Comparison of ENCODE assay signal across 8 mouse cellular contexts in the genomic region with DNA sequence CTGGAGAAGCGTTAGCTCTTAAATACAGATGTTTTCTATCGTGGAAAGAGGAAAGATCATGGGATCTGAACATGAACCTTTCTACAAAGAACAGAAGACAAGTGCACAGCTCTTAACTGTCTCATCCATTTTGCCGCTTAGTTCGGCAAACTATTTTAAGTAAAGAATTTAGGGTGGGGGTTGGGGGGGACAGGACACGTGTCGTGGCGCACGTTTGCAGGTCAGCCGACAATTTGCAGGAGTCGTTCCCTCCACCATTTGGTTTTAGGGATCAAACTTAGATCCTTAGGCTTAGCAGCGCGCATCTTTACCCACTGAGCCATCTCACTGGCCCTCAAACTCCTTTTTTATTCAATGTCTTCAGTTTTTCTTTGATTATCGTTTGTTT. TPM values are rescaled to one million over a fixed set of nuclear protein-coding genes. Genes with fewer than 3 reads are reported as not detected.
DNase-seq lines count a peak whose midpoint lies in the region; ATAC-seq and TF ChIP-seq lines count a peak whose summit lies in the region.

No protein-coding gene starts in this region.

- no peak for DNase-seq in lung, postnatal 4 days
- no peak for DNase-seq in cerebellum, postnatal 14 days
- no peak for DNase-seq in urinary bladder, postnatal 25 days (ENCODE audit: low spot score)
- no peak for DNase-seq in urinary bladder, postnatal 14 days (ENCODE audit: low spot score)

- peaks cover 41% of the 10 kb centered on the region for H3K4me1 ChIP-seq in lung, embryonic 16.5 days (replicated peaks; ENCODE audit: control insufficient read depth, insufficient read depth, low read length)
- H3K4me1 ChIP-seq in embryonic fibroblast, embryonic 13.5 days (ENCODE audit: control insufficient read depth, insufficient read depth, low read length): no peaks in the 10 kb centered on the region; the same call in none of the 2 replicates
- H3K4me1 ChIP-seq in intestine, embryonic 16.5 days (ENCODE audit: control insufficient read depth, insufficient read depth, low read length): peaks cover 34% of the 10 kb centered on the region
- H3K4me1 ChIP-seq in neural tube, embryonic 14.5 days (ENCODE audit: control insufficient read depth, insufficient read depth, low read length): peaks cover 35% of the 10 kb centered on the region

- H3K4me3 ChIP-seq in lung, embryonic 16.5 days (ENCODE audit: low read length): peak overlapping the region; percentile 90
- peak overlapping the region; percentile 63 for H3K4me3 ChIP-seq in embryonic fibroblast, embryonic 13.5 days (ENCODE audit: insufficient read depth, low read length)
- peak overlapping the region; percentile 88 for H3K4me3 ChIP-seq in intestine, embryonic 16.5 days (ENCODE audit: low read length)
- peak overlapping the region; percentile 80 for H3K4me3 ChIP-seq in neural tube, embryonic 14.5 days (ENCODE audit: low read depth, low read length)

- no peak for TF ChIP-seq CTCF in embryonic fibroblast, embryonic 13.5 days (IDR thresholded peaks at IDR 0.05; ENCODE audit: borderline replicate concordance, insufficient read depth, low read length)

- peak overlapping the region; percentile 87 for H3K4me2 ChIP-seq in lung, embryonic 16.5 days (ENCODE audit: low read depth, low read length)
- H3K4me2 ChIP-seq in intestine, embryonic 16.5 days (ENCODE audit: low read depth, low read length): peak overlapping the region; percentile 86
- H3K4me2 ChIP-seq in neural tube, embryonic 14.5 days (ENCODE audit: low read depth, low read length): peak overlapping the region; percentile 67

- ATAC-seq in lung, embryonic 16.5 days (ENCODE audit: low read depth): 0 out of 2 replicates have a peak, but pooled peaks have one; percentile 1
- ATAC-seq in intestine, embryonic 16.5 days: no peak
- ATAC-seq in neural tube, embryonic 14.5 days (ENCODE audit: low read depth): no peak

- no peak for TF ChIP-seq POLR2A in embryonic fibroblast, embryonic 13.5 days (IDR thresholded peaks at IDR 0.05; ENCODE audit: low read depth, low read length)

- H3K9ac ChIP-seq in lung, embryonic 16.5 days (ENCODE audit: low read length): peak overlapping the region; percentile 96
- peak overlapping the region; percentile 94 for H3K9ac ChIP-seq in intestine, embryonic 16.5 days (ENCODE audit: low read depth, low read length)
- peak overlapping the region; percentile 93; the same call in 1 of the 2 replicates for H3K9ac ChIP-seq in neural tube, embryonic 14.5 days (replicated peaks; ENCODE audit: low read depth, low read length)

- no peaks in the 10 kb centered on the region for H3K27me3 ChIP-seq in lung, embryonic 16.5 days (ENCODE audit: control insufficient read depth, insufficient read depth, low read depth, low read length)
- no peaks in the 10 kb centered on the region for H3K27me3 ChIP-seq in intestine, embryonic 16.5 days (replicated peaks; ENCODE audit: control insufficient read depth, insufficient read depth, low read length)
- no peaks in the 10 kb centered on the region for H3K27me3 ChIP-seq in neural tube, embryonic 14.5 days (ENCODE audit: control insufficient read depth, insufficient read depth, low read length)

- H3K27ac ChIP-seq in lung, embryonic 16.5 days (ENCODE audit: low read length): peak overlapping the region; percentile 99
- peak overlapping the region; percentile 75 for H3K27ac ChIP-seq in embryonic fibroblast, embryonic 13.5 days (ENCODE audit: insufficient read depth, low read length)
- peak overlapping the region; percentile 99 for H3K27ac ChIP-seq in intestine, embryonic 16.5 days (ENCODE audit: low read length)
- H3K27ac ChIP-seq in neural tube, embryonic 14.5 days (ENCODE audit: low read depth, low read length): peak overlapping the region; percentile 99

- H3K36me3 ChIP-seq in lung, embryonic 16.5 days (ENCODE audit: control insufficient read depth, insufficient read depth, low read length): no peaks in the 10 kb centered on the region
- no peaks in the 10 kb centered on the region for H3K36me3 ChIP-seq in intestine, embryonic 16.5 days (ENCODE audit: control insufficient read depth, insufficient read depth, low read length)
- H3K36me3 ChIP-seq in neural tube, embryonic 14.5 days (ENCODE audit: control insufficient read depth, insufficient read depth, low read length): no peaks in the 10 kb centered on the region

- H3K9me3 ChIP-seq in lung, embryonic 16.5 days (ENCODE audit: control insufficient read depth, low read length): no peaks in the 10 kb centered on the region
- H3K9me3 ChIP-seq in intestine, embryonic 16.5 days (ENCODE audit: control insufficient read depth, low read length): no peaks in the 10 kb centered on the region
- H3K9me3 ChIP-seq in neural tube, embryonic 14.5 days (ENCODE audit: control insufficient read depth, low read length): no peaks in the 10 kb centered on the region

- under 1% methylated on average over 13 of the region's 13 CpGs for WGBS in lung, embryonic 16.5 days
- WGBS in intestine, embryonic 16.5 days: under 1% methylated on average over 13 of the region's 13 CpGs
- 4% methylated on average over 13 of the region's 13 CpGs for WGBS in neural tube, embryonic 14.5 days

RNA-seq across cellular contexts. Expression of a gene that starts 0.6 kb away (rescaled TPM):
- 4.5 and 4.7 TPM in 2 replicates for polyA plus RNA-seq in lung, embryonic 16.5 days (2015; fragmentation: Nextera tagmentation; extraction: Ambion mirVana)
- polyA plus RNA-seq in embryonic fibroblast, embryonic 13.5 days (2011; ENCODE audit: insufficient read length, low read depth, missing spikeins): 22.7 and 30.4 TPM in 2 replicates
- polyA plus RNA-seq in intestine, embryonic 16.5 days (2015; fragmentation: Nextera tagmentation; extraction: Ambion mirVana): 3.8 and 4.2 TPM in 2 replicates
- polyA plus RNA-seq in neural tube, embryonic 14.5 days (2014; fragmentation: Nextera tagmentation; extraction: Ambion mirVana): 8.9 and 10.1 TPM in 2 replicates
